Mouse (Mus musculus) midbrain, embryonic 10.5 days (tissue): ENCODE results near the gene Nbl1. TPM values are rescaled to one million over a fixed set of nuclear protein-coding genes. Genes with fewer than 3 reads are reported as not detected.

Experiments used
- DNase-seq: peaks from one replicate; pipeline ENCODE4 v3.0.0-alpha.2; 2017; ENCODE audit warnings: low spot score
- H3K27ac ChIP-seq: fragments of 300-500 bp; sonication (generic); replicated peaks from 2 replicates; pipeline ENCODE4 v1.5.1; 2016; ENCODE audit warnings: mild to moderate bottlenecking
- H3K27me3 ChIP-seq: fragments of 300-500 bp; sonication (generic); 2 replicates; pipeline ENCODE4 v1.6.1; 2016; ENCODE audit warnings: low read depth, mild to moderate bottlenecking; ENCODE audit not compliant: poor library complexity, severe bottlenecking
- H3K36me3 ChIP-seq: fragments of 300-500 bp; sonication (generic); 2 replicates; pipeline ENCODE4 v1.6.1; 2016; ENCODE audit warnings: mild to moderate bottlenecking, moderate library complexity
- H3K4me1 ChIP-seq: fragments of 300-500 bp; sonication (generic); 2 replicates; pipeline ENCODE4 v1.6.1; 2016
- H3K4me3 ChIP-seq: fragments of 300-500 bp; sonication (generic); 2 replicates; pipeline ENCODE4 v1.5.1; 2016; ENCODE audit warnings: mild to moderate bottlenecking, moderate library complexity
- H3K9me3 ChIP-seq: fragments of 300-500 bp; sonication (generic); replicated peaks from 2 replicates; pipeline ENCODE4 v1.6.1; 2016; ENCODE audit warnings: mild to moderate bottlenecking
- WGBS: fragments of 180-500 bp; shearing (Covaris S2); methylation state at CpG from one replicate; pipeline ENCODE4 v1.1.7; 2016; 5-methylcytosine and 5-hydroxymethylcytosine counted together
- polyA plus RNA-seq: library from polyadenylated mRNA; unstranded; fragments of >200 nt; fragmentation: Nextera tagmentation; extraction: Ambion mirVana; gene quantifications from 2 replicates; pipeline ENCODE4 v1.2.1, GENCODE M21; 2016

The Nbl1 gene
- polyA plus RNA-seq, 1 experiment from 2014 or later: 8.7 TPM

GRCm38 (mm10) chr4:139091478-139092355 is 1.1 kb downstream of the Nbl1 start:
- Histone ChIP-seq H3K4me1 (peaks cover 32% of the 10 kb centered on the region), H3K27me3 (peaks cover 90% of the 10 kb centered on the region), H3K9me3 (peaks cover 8% of the 10 kb centered on the region; the same call in 1 of the 2 replicates), H3K36me3 (no peaks in the 10 kb centered on the region), H3K27ac (peak overlapping the region; percentile 67), H3K4me3 (peak overlapping the region; percentile 63)
- WGBS: 3% methylated on average over 28 of the region's 28 CpGs
- peak; percentile 59 for DNase-seq

- Histone ChIP-seq H3K27ac (peak overlapping the region; percentile 67; the same call in 1 of the 2 replicates), H3K27me3 (peaks cover 86% of the 10 kb centered on the region), H3K4me1 (peaks cover 32% of the 10 kb centered on the region), H3K36me3 (no peaks in the 10 kb centered on the region), H3K9me3 (peaks cover 8% of the 10 kb centered on the region; the same call in 1 of the 2 replicates), H3K4me3 (peak overlapping the region; percentile 63; the same call in 1 of the 2 replicates)
- DNase-seq: no peak
- 24% methylated on average over 7 of the region's 7 CpGs for WGBS
Measured at GRCm38 (mm10) chr4:139091066-139091465, 1.7 kb downstream of the Nbl1 start.

GRCm38 (mm10) chr4:139090303-139090940 is 2.4 kb downstream of the Nbl1 start:
- Histone ChIP-seq H3K9me3 (peaks cover 8% of the 10 kb centered on the region; the same call in 1 of the 2 replicates), H3K27me3 (peaks cover 85% of the 10 kb centered on the region), H3K27ac (no peak overlapping the region), H3K4me3 (no peak overlapping the region), H3K4me1 (peaks cover 32% of the 10 kb centered on the region), H3K36me3 (no peaks in the 10 kb centered on the region)
- WGBS: 67% methylated on average over 15 of the region's 15 CpGs
- DNase-seq: no peak

DNA sequence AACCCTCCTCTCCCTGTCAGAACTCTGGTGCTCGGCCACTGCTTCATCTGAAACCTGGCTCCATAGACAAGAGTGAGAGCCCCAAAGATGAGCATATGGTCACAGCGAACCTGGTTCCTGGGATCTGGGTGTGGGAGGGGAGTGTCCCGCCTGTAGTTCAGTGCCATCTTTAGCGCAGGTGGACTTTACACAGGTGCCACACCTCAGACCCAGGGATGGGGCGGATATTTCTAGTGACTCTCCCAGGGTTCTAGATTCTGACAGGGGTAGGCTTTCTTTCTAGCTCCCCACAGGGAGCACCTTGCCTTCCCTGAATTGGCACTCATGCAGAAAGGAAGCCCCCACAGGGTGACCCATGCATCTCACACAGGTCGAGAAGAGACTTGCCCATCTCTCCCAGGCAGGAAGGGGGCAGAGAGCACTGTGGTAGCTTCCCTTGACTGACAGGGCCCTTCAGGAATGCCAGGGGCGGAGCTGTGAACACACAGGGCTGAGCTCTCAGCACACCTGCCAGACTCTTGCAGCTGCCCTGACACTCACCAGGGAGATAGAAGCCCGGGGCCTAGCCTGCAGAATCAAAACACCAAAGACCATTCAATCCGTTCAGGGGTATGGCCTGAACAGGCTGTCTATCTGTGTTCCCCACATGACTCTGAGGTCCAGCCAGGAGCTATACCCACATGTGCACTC is 3.7 kb downstream of the Nbl1 start:
- WGBS: 62% methylated on average over 9 of the region's 9 CpGs
- Histone ChIP-seq H3K27me3 (peaks cover 84% of the 10 kb centered on the region), H3K36me3 (no peaks in the 10 kb centered on the region), H3K4me3 (no peak overlapping the region), H3K27ac (no peak overlapping the region), H3K4me1 (peaks cover 32% of the 10 kb centered on the region), H3K9me3 (no peaks in the 10 kb centered on the region)
- DNase-seq: no peak

GRCm38 (mm10) chr4:139086984-139087383 is 5.8 kb downstream of the Nbl1 start:
- Histone ChIP-seq H3K36me3 (no peaks in the 10 kb centered on the region), H3K4me1 (peaks cover 36% of the 10 kb centered on the region), H3K27me3 (peaks cover 64% of the 10 kb centered on the region), H3K4me3 (no peak overlapping the region), H3K27ac (no peak overlapping the region), H3K9me3 (no peaks in the 10 kb centered on the region)
- DNase-seq: no peak
- WGBS: 76% methylated on average over 4 of the region's 4 CpGs

- H3K27me3 ChIP-seq: peaks cover 55% of the 10 kb centered on the region
- DNase-seq: peak; percentile 81
- H3K4me3 ChIP-seq: no peak overlapping the region
- 28% methylated on average over 5 of the region's 5 CpGs for WGBS
- H3K27ac ChIP-seq: no peak overlapping the region
- no peaks in the 10 kb centered on the region for H3K36me3 ChIP-seq
- no peaks in the 10 kb centered on the region for H3K9me3 ChIP-seq
- peaks cover 32% of the 10 kb centered on the region for H3K4me1 ChIP-seq
Measured at GRCm38 (mm10) chr4:139086037-139086436, 6.8 kb downstream of the Nbl1 start.

DNA sequence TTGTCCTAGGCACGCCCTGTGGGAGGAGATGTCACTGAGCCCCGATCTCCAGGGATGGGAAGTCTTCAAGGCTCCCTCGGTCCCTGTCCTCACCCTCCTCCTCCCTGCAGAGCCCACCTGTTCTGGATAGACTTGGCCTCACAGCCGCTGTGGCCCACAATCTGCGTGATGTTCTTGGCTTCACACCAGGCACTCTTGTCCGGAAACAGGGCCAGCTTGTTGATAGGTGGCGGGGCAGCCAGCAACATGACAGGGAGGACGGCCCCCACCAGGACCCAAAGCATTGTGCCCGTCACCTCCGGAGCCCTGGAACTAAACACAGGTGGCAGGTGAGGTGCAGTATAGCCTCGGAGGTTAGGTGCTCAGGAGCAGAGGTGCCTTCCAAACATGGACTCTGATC is 7.5 kb downstream of the Nbl1 start:
- no peak for DNase-seq
- Histone ChIP-seq H3K4me3 (no peak overlapping the region), H3K27me3 (peaks cover 48% of the 10 kb centered on the region), H3K9me3 (no peaks in the 10 kb centered on the region), H3K27ac (no peak overlapping the region), H3K4me1 (peaks cover 26% of the 10 kb centered on the region), H3K36me3 (no peaks in the 10 kb centered on the region)
- 79% methylated on average over 11 of the region's 11 CpGs for WGBS

- Histone ChIP-seq H3K4me3 (peak overlapping the region; percentile 30), H3K27me3 (peaks cover 31% of the 10 kb centered on the region), H3K27ac (peak overlapping the region; percentile 79), H3K9me3 (no peaks in the 10 kb centered on the region), H3K4me1 (peaks cover 23% of the 10 kb centered on the region), H3K36me3 (no peaks in the 10 kb centered on the region)
- 39% methylated on average over 12 of the region's 12 CpGs for WGBS
- peak; percentile 72 for DNase-seq
Measured at GRCm38 (mm10) chr4:139082790-139083564, 9.8 kb downstream of the Nbl1 start.

GRCm38 (mm10) chr4:139081270-139081931 is 11.4 kb downstream of the Nbl1 start:
- H3K36me3 ChIP-seq: no peaks in the 10 kb centered on the region
- 83% methylated on average over 18 of the region's 18 CpGs for WGBS
- no peaks in the 10 kb centered on the region for H3K9me3 ChIP-seq
- peaks cover 35% of the 10 kb centered on the region for H3K27me3 ChIP-seq
- no peak overlapping the region for H3K27ac ChIP-seq
- peaks cover 23% of the 10 kb centered on the region for H3K4me1 ChIP-seq
- DNase-seq: no peak
- H3K4me3 ChIP-seq: no peak overlapping the region

- DNase-seq: no peak
- 92% methylated on average over 7 of the region's 7 CpGs for WGBS
Measured at GRCm38 (mm10) chr4:139080259-139080658, 12.5 kb downstream of the Nbl1 start.

GRCm38 (mm10) chr4:139079439-139079838 is 13.4 kb downstream of the Nbl1 start:
- H3K36me3 ChIP-seq: no peaks in the 10 kb centered on the region
- peaks cover 45% of the 10 kb centered on the region for H3K27me3 ChIP-seq
- no peak for DNase-seq
- H3K4me3 ChIP-seq: no peak overlapping the region
- peaks cover 36% of the 10 kb centered on the region for H3K4me1 ChIP-seq
- H3K9me3 ChIP-seq: no peaks in the 10 kb centered on the region
- 85% methylated on average over 11 of the region's 11 CpGs for WGBS
- no peak overlapping the region for H3K27ac ChIP-seq

More at GRCm38 (mm10) chr4:139080259-139080658, 12.5 kb downstream of the Nbl1 start:
- Histone ChIP-seq H3K36me3 (no peaks in the 10 kb centered on the region), H3K27ac (no peak overlapping the region), H3K9me3 (no peaks in the 10 kb centered on the region), H3K4me3 (no peak overlapping the region), H3K27me3 (peaks cover 44% of the 10 kb centered on the region), H3K4me1 (peaks cover 28% of the 10 kb centered on the region)
